Mouse (Mus musculus): Measurements from ENCODE around the gene Dmbt1. TPM values are rescaled to one million over a fixed set of nuclear protein-coding genes. Genes with fewer than 3 reads are reported as not detected.

Gene Dmbt1
- polyA plus RNA-seq (2012; rRNA removed) = 0.01 TPM in 1 of 2 replicates, not detected in the other

DNA sequence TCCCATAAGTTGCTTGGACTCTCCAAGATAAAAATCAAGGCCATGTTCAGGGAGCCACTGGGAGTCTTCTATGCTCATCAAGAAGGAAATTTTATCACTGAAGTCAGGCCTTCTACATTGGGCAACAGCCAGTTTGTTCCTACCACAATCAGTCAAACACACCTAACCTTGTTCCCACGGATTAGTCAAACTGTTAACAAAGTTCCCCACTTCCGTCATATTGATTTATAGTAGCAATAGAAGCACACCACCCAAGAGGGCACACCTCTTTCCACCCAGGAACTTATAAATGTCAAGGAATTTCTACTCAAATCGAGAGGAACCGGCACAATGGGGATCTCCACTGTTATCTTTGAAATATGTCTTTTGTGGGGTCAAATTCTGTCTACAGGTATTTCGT, at the start of gene Dmbt1:
Gene Dmbt1, plus strand, starts transcription at position 299 of the 400 bp plus-strand sequence.
- DNase-seq (ENCODE audit: low read depth) = no peak
- TF ChIP-seq CTCF (IDR thresholded peaks at IDR 0.05; ENCODE audit: borderline replicate concordance, extremely low read depth, insufficient read depth, insufficient read length) (no peak), POLR2A (IDR thresholded peaks at IDR 0.05; ENCODE audit: borderline replicate concordance, extremely low read depth, insufficient read depth, insufficient read length, poor library complexity, severe bottlenecking) (no peak)

DNA sequence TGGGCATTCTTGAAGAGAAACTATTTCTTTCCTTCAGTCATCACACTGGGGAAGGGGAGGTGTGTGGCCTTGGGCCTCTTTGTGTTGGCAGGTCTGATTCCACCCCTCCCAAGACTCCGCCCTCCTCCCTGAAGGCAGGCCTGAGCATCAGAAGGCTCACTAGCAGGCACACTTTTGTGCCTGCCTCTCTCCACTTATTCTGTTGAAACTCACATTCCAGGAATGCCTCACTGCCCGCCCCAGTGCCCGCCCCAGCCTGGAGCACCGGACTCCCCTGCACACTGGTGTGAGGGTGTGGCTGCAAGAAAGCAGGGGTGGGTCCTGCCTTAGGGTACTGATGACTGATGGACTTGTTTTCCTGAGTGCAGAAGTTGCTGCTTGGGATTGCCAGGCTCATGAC, 49.5 kb upstream of the Dmbt1 start:
- TF ChIP-seq POLR2A (IDR thresholded peaks at IDR 0.05; ENCODE audit: borderline replicate concordance, extremely low read depth, insufficient read depth, insufficient read length, poor library complexity, severe bottlenecking) (no peak), CTCF (IDR thresholded peaks at IDR 0.05; ENCODE audit: borderline replicate concordance, extremely low read depth, insufficient read depth, insufficient read length) (no peak)
- DNase-seq (ENCODE audit: low read depth) = no peak

DNA sequence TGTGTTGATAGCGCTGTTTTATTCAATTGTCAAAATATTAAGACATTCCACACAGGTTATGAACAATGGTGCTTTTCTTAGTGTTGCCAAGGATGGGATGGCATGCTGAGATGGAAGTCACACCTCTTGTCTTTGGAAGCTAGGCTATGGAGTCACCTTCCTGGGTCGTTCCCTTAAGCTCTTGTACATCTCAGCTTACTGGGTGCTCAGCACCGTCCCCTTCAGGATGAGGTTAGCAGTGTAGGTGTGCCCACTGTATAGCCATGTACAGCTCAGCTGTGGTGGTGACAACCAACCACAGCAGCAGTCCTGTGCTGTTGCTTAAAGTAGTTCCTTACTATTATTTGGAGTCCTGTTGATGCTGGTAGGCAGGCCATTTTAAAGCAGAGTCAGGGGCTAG, 49.0 kb upstream of the Dmbt1 start:
- no peak for DNase-seq (ENCODE audit: low read depth)
- TF ChIP-seq POLR2A (IDR thresholded peaks at IDR 0.05; ENCODE audit: borderline replicate concordance, extremely low read depth, insufficient read depth, insufficient read length, poor library complexity, severe bottlenecking) = no peak
- no peak for TF ChIP-seq CTCF (IDR thresholded peaks at IDR 0.05; ENCODE audit: borderline replicate concordance, extremely low read depth, insufficient read depth, insufficient read length)

DNA sequence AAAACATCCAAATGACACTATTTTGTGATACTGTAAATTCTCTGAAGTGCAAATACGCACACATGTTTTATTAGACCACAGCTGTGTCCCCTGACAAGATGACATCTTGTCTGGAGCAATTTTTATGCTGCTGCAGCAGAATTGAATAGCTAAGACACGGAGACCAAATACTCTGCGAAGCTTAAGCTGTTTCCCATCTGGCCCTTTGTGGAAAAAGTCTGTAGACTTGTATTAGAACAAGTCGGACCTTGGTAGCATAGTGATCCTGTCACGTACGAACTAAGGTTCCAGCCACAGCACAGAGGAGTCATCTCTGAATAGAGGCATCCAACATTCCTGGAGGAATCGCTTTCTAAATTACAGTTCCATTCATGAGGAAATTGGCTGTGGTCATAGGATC, 47.6 kb upstream of the Dmbt1 start:
- TF ChIP-seq CTCF (IDR thresholded peaks at IDR 0.05; ENCODE audit: borderline replicate concordance, extremely low read depth, insufficient read depth, insufficient read length) (no peak), POLR2A (IDR thresholded peaks at IDR 0.05; ENCODE audit: borderline replicate concordance, extremely low read depth, insufficient read depth, insufficient read length, poor library complexity, severe bottlenecking) (no peak)
- DNase-seq (ENCODE audit: low read depth) = no peak

DNA sequence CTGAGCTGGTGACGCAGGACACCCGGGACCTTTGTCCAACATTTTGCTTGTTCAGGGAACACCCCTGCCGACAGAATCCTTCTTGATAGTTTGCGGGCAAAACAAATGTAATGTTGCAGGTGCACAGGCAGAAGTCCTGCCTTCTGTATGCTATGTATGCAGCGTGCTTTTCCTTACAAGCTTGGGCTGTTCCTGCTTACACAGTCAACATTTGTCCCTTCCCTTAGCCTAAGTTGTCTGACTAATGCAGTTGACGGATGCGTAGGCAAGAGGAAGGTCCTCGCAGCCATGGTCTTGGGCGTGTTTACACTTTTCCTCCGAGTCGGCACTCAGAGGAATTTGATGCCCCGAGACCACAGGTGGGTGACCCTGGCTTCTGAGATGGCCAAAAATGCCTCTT, 46.7 kb upstream of the Dmbt1 start:
- TF ChIP-seq POLR2A (IDR thresholded peaks at IDR 0.05; ENCODE audit: borderline replicate concordance, extremely low read depth, insufficient read depth, insufficient read length, poor library complexity, severe bottlenecking) = no peak
- TF ChIP-seq CTCF (IDR thresholded peaks at IDR 0.05; ENCODE audit: borderline replicate concordance, extremely low read depth, insufficient read depth, insufficient read length) = no peak
- DNase-seq (ENCODE audit: low read depth) = no peak

DNA sequence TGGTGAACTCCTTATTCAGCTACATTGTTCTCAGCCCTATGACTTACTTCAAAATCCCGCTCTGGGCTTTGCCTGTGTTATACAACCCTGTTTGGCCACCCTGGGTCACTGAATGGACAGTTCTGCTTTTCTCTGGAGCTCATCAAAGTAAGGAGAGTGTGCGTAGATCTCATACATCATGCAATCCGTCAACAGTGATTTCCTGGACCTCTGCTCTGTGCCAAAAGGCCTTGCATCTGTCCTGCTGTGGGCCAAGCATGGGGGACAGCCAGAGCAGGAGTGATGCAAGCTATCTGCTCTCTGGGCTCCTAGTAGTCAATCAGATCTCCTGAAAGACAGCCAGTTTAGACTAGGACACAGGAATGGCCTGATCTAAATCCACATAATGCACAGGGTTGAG, 46.1 kb upstream of the Dmbt1 start:
- TF ChIP-seq CTCF (IDR thresholded peaks at IDR 0.05; ENCODE audit: borderline replicate concordance, extremely low read depth, insufficient read depth, insufficient read length) (no peak), POLR2A (IDR thresholded peaks at IDR 0.05; ENCODE audit: borderline replicate concordance, extremely low read depth, insufficient read depth, insufficient read length, poor library complexity, severe bottlenecking) (no peak)
- DNase-seq (ENCODE audit: low read depth) = no peak

DNA sequence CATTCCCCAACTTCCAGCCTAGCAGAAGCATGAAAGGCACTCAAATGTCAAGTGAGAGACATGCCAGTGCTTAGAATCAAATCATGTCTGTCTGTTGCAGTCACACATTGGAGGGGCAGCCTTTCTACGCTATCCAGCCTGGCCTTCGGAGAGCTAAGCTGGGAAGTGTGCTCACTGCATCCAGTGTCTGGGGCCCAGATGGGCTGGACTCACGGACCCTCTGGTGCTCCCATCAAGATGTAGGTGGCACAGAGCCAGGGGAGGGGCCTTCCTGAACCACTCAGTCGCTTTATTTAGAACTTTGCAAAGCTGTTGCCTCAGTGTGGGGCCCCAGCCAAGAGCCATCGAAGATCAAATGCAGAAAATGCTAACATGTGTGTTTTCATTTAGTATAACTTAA, 43.7 kb upstream of the Dmbt1 start:
- DNase-seq (ENCODE audit: low read depth) = no peak
- no peak for TF ChIP-seq POLR2A (IDR thresholded peaks at IDR 0.05; ENCODE audit: borderline replicate concordance, extremely low read depth, insufficient read depth, insufficient read length, poor library complexity, severe bottlenecking)
- TF ChIP-seq CTCF (IDR thresholded peaks at IDR 0.05; ENCODE audit: borderline replicate concordance, extremely low read depth, insufficient read depth, insufficient read length) = no peak

DNA sequence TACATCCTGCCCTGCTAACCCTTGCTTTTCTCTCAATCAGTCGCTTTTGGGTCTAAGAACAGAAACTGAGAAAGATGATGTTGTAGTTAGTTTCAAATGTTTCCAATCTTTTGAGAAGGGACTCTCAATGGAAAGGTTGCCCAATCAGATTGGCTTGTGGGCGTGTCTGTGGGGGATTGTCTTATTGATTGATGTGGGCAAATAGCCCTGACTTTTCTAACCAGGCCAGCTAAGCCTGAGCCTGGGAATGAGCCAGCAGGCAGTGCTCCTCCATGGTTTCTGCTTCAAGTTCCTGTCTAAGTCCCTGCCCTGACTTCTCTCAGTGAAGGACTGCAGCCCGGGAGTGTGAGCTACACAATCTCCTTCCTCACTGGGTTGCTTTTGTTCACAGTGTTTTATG, 42.5 kb upstream of the Dmbt1 start:
- DNase-seq (ENCODE audit: low read depth) = no peak
- TF ChIP-seq CTCF (IDR thresholded peaks at IDR 0.05; ENCODE audit: borderline replicate concordance, extremely low read depth, insufficient read depth, insufficient read length) (no peak), POLR2A (IDR thresholded peaks at IDR 0.05; ENCODE audit: borderline replicate concordance, extremely low read depth, insufficient read depth, insufficient read length, poor library complexity, severe bottlenecking) (no peak)

DNA sequence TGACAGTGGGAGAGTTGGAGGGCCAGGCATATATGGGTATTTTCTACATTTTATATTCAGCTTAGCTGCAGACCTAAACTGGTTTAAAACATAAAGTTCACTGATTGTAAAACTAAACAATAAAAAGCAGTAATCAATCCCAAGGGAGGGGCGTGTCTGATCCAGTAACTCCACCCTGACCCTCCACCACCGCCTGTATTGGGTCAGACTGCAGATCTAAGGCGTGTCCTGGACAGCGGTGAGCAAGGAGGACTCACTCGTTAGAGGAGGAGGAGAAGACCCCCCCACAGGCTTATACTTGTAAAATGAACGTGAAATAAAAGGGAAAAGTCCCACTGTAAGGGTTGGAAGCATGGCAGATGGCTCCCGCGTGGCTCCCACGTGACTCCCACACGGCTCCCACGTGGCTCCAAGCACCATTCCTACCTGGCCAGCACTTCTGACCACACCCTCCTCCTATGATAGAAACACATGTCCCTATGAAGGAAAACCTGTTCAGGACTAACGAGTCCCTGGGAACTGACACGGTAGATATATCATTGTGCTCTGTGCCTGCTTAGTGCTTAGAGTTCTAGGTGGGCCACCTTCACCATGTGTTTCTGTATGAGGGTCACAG, 40.6 kb upstream of the Dmbt1 start:
- TF ChIP-seq CTCF (IDR thresholded peaks at IDR 0.05; ENCODE audit: borderline replicate concordance, extremely low read depth, insufficient read depth, insufficient read length) = no peak
- TF ChIP-seq POLR2A (IDR thresholded peaks at IDR 0.05; ENCODE audit: borderline replicate concordance, extremely low read depth, insufficient read depth, insufficient read length, poor library complexity, severe bottlenecking) = no peak
- DNase-seq (ENCODE audit: low read depth) = no peak

DNA sequence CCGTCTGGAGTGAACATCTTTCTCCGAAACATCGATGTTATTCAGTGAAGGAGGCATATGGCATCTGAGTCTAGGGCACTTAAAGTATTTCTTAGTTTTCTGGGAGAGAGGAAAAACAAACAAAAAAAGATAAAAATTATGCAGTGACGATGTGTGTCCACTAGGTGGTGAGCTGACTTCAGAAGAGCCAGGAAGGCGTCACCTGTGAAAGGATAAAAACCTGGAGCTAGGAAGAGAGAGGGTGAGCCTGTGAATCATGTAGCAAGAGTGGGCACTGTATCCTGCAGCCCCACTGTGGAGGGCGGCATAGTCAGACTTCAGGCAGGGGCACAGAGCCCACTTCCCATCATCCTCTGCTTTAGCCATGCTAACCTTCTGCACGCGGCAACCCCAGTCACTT, 37.9 kb upstream of the Dmbt1 start:
- no peak for DNase-seq (ENCODE audit: low read depth)
- TF ChIP-seq POLR2A (IDR thresholded peaks at IDR 0.05; ENCODE audit: borderline replicate concordance, extremely low read depth, insufficient read depth, insufficient read length, poor library complexity, severe bottlenecking) (no peak), CTCF (IDR thresholded peaks at IDR 0.05; ENCODE audit: borderline replicate concordance, extremely low read depth, insufficient read depth, insufficient read length) (peak; percentile 59)

DNA sequence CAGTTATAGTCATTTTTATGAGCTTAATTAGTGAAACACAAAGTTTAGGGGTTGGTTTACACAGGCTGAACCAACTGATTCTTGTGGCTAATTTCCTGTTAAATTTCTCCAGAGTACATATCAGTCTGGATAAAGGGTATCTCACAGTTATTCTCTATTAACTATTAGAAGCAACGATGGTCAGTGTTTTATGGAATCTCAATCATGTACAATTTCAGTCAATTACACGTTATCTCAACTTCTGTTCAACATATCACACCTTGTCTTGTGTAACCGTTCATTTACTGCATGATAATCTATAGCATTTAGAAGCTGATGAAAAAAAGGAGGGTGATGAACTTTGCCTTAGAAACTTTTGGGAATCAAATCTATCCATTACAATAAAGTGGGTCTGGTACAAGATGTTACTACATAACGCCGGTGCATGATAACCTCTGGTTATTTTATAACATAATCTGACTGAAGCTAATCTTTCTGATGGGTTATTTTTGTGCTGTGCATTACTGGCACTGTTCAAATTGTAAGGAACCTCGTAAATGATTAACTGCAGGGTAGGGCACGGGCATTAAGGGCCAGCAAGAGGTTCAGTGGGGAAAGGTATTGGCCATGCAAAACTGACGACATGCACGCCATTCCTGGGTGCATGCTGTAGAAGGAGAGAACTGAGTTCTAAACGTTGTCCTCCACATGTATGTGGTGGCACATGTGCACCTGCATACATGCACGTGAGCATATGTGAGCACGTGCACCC, 29.7 kb upstream of the Dmbt1 start:
- TF ChIP-seq CTCF (IDR thresholded peaks at IDR 0.05; ENCODE audit: borderline replicate concordance, extremely low read depth, insufficient read depth, insufficient read length) (no peak), POLR2A (IDR thresholded peaks at IDR 0.05; ENCODE audit: borderline replicate concordance, extremely low read depth, insufficient read depth, insufficient read length, poor library complexity, severe bottlenecking) (no peak)
- no peak for DNase-seq (ENCODE audit: low read depth)

DNA sequence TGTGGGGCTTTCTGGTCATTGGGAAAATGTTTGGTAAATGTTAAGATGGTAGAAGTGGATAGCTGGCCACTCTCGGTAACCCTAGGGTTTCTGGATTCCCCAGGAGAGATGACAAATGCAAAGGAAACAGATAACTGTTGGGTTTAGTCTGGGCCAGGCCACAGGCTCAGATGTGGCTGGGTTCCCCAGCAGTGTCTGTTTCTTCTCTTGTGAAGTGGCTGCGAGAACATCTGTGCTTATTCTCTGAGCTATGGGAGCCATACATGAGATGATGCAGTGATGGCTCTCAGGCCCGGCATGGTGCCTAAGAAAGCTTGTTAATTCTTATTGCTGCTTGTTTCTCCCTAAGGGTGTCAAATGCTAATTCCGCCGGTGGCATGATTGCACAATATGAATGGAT, 27.8 kb upstream of the Dmbt1 start:
- TF ChIP-seq POLR2A (IDR thresholded peaks at IDR 0.05; ENCODE audit: borderline replicate concordance, extremely low read depth, insufficient read depth, insufficient read length, poor library complexity, severe bottlenecking) = no peak
- TF ChIP-seq CTCF (IDR thresholded peaks at IDR 0.05; ENCODE audit: borderline replicate concordance, extremely low read depth, insufficient read depth, insufficient read length) = no peak
- DNase-seq (ENCODE audit: low read depth) = no peak

Measured in brain, embryonic 14.5 days (tissue).